Mouse (Mus musculus): Measurements from ENCODE around the gene Pibf1. TPM values are rescaled to one million over a fixed set of nuclear protein-coding genes. Genes with fewer than 3 reads are reported as not detected.

Gene Pibf1
- polyA plus RNA-seq, 2 experiments, result 2.8 to 5.6 TPM

- DNase-seq (ENCODE audit: low read depth in 3 of 3, low spot score in 3 of 3) (no peak), ATAC-seq (ENCODE audit: insufficient read depth) (no peak)
- H3K4me2 ChIP-seq (ENCODE audit: low read depth), result no peak overlapping the region
- 87% methylated on average over 4 of the region's 4 CpGs for WGBS (ENCODE audit: insufficient replicate concordance)
- H3K9ac ChIP-seq (replicated peaks), result no peak overlapping the region
- no peaks in the 10 kb centered on the region for H3K4me1 ChIP-seq (replicated peaks; ENCODE audit: control insufficient read depth in 2 of 2, insufficient read depth in 2 of 2, low read length in 1 of 2)
- H3K9me3 ChIP-seq (ENCODE audit: control insufficient read depth, low read length), result no peaks in the 10 kb centered on the region
- no peak overlapping the region for H3K27ac ChIP-seq
- no peak for TF ChIP-seq EP300 (IDR thresholded peaks at IDR 0.05; ENCODE audit: low read depth)
- no peak for TF ChIP-seq CTCF (IDR thresholded peaks at IDR 0.05; ENCODE audit: low read depth)
- no peaks in the 10 kb centered on the region for H3K27me3 ChIP-seq (ENCODE audit: control insufficient read depth, insufficient read depth, low read length)
- no peaks in the 10 kb centered on the region for H3K36me3 ChIP-seq (replicated peaks; ENCODE audit: control insufficient read depth, insufficient read depth, low read depth)
- no peak overlapping the region for H3K4me3 ChIP-seq (ENCODE audit: insufficient read depth in 1 of 2, low read depth in 2 of 2, low read length in 2 of 2)
These were observed 126.7 kb downstream of the Pibf1 start for GRCm38 (mm10) chr14:99225929-99226328.

GRCm38 (mm10) chr14:99229071-99229780 is 130.0 kb downstream of the Pibf1 start:
- Histone ChIP-seq H3K4me3 (ENCODE audit: insufficient read depth in 1 of 2, low read depth in 2 of 2, low read length in 2 of 2) (no peak overlapping the region), H3K9me3 (ENCODE audit: control insufficient read depth, low read length) (no peaks in the 10 kb centered on the region), H3K27me3 (ENCODE audit: control insufficient read depth, insufficient read depth, low read length) (no peaks in the 10 kb centered on the region), H3K9ac (replicated peaks) (no peak overlapping the region), H3K4me2 (ENCODE audit: low read depth) (no peak overlapping the region), H3K27ac (no peak overlapping the region; the same call in 1 of the 2 replicates), H3K36me3 (replicated peaks; ENCODE audit: control insufficient read depth, insufficient read depth, low read depth) (no peaks in the 10 kb centered on the region), H3K4me1 (replicated peaks; ENCODE audit: control insufficient read depth in 2 of 2, insufficient read depth in 2 of 2, low read length in 1 of 2) (no peaks in the 10 kb centered on the region)
- ATAC-seq (ENCODE audit: insufficient read depth) (peak; percentile 66; the same call in 1 of the 2 replicates), DNase-seq (ENCODE audit: low read depth in 3 of 3, low spot score in 3 of 3) (no peak)
- WGBS (ENCODE audit: insufficient replicate concordance), result 63% methylated on average over 11 of the region's 11 CpGs
- TF ChIP-seq CTCF (IDR thresholded peaks at IDR 0.05; ENCODE audit: low read depth) (no peak), EP300 (IDR thresholded peaks at IDR 0.05; ENCODE audit: low read depth) (no peak)

GRCm38 (mm10) chr14:99233056-99233455 is 133.8 kb downstream of the Pibf1 start:
- Histone ChIP-seq H3K27ac (no peak overlapping the region), H3K27me3 (ENCODE audit: control insufficient read depth, insufficient read depth, low read length) (no peaks in the 10 kb centered on the region), H3K4me3 (ENCODE audit: insufficient read depth in 1 of 2, low read depth in 2 of 2, low read length in 2 of 2) (no peak overlapping the region), H3K36me3 (replicated peaks; ENCODE audit: control insufficient read depth, insufficient read depth, low read depth) (no peaks in the 10 kb centered on the region), H3K4me2 (ENCODE audit: low read depth) (no peak overlapping the region), H3K9me3 (ENCODE audit: control insufficient read depth, low read length) (no peaks in the 10 kb centered on the region), H3K4me1 (replicated peaks; ENCODE audit: control insufficient read depth in 2 of 2, insufficient read depth in 2 of 2, low read length in 1 of 2) (no peaks in the 10 kb centered on the region), H3K9ac (replicated peaks) (no peak overlapping the region)
- TF ChIP-seq EP300 (IDR thresholded peaks at IDR 0.05; ENCODE audit: low read depth), result no peak
- 74% methylated on average over 3 of the region's 3 CpGs for WGBS (ENCODE audit: insufficient replicate concordance)
- no peak for DNase-seq (ENCODE audit: low read depth in 3 of 3, low spot score in 3 of 3)
- ATAC-seq (ENCODE audit: insufficient read depth), result no peak

GRCm38 (mm10) chr14:99237115-99237514 is 137.9 kb downstream of the Pibf1 start:
- Histone ChIP-seq H3K27ac (no peak overlapping the region), H3K9ac (replicated peaks) (no peak overlapping the region), H3K4me2 (ENCODE audit: low read depth) (no peak overlapping the region), H3K27me3 (ENCODE audit: control insufficient read depth, insufficient read depth, low read length) (no peaks in the 10 kb centered on the region), H3K4me3 (ENCODE audit: insufficient read depth in 1 of 2, low read depth in 2 of 2, low read length in 2 of 2) (no peak overlapping the region), H3K9me3 (ENCODE audit: control insufficient read depth, low read length) (no peaks in the 10 kb centered on the region), H3K4me1 (replicated peaks; ENCODE audit: control insufficient read depth in 2 of 2, insufficient read depth in 2 of 2, low read length in 1 of 2) (no peaks in the 10 kb centered on the region), H3K36me3 (replicated peaks; ENCODE audit: control insufficient read depth, insufficient read depth, low read depth) (no peaks in the 10 kb centered on the region)
- ATAC-seq (ENCODE audit: insufficient read depth), result no peak
- no peak for DNase-seq (ENCODE audit: low read depth in 3 of 3, low spot score in 3 of 3)
- WGBS (ENCODE audit: insufficient replicate concordance), result 68% methylated on average over 5 of the region's 5 CpGs
- TF ChIP-seq EP300 (IDR thresholded peaks at IDR 0.05; ENCODE audit: low read depth) (no peak), CTCF (IDR thresholded peaks at IDR 0.05; ENCODE audit: low read depth) (no peak)

GRCm38 (mm10) chr14:99240563-99240962 is 141.3 kb downstream of the Pibf1 start:
- WGBS (ENCODE audit: insufficient replicate concordance), result 72% methylated on average over 11 of the region's 11 CpGs
- Histone ChIP-seq H3K4me1 (replicated peaks; ENCODE audit: control insufficient read depth in 2 of 2, insufficient read depth in 2 of 2, low read length in 1 of 2) (no peaks in the 10 kb centered on the region), H3K36me3 (replicated peaks; ENCODE audit: control insufficient read depth, insufficient read depth, low read depth) (no peaks in the 10 kb centered on the region), H3K9me3 (ENCODE audit: control insufficient read depth, low read length) (no peaks in the 10 kb centered on the region), H3K27me3 (ENCODE audit: control insufficient read depth, insufficient read depth, low read length) (no peaks in the 10 kb centered on the region), H3K4me2 (ENCODE audit: low read depth) (no peak overlapping the region), H3K27ac (no peak overlapping the region), H3K4me3 (ENCODE audit: insufficient read depth in 1 of 2, low read depth in 2 of 2, low read length in 2 of 2) (no peak overlapping the region), H3K9ac (replicated peaks) (no peak overlapping the region)
- no peak for ATAC-seq (ENCODE audit: insufficient read depth)
- TF ChIP-seq CTCF (IDR thresholded peaks at IDR 0.05; ENCODE audit: low read depth) (no peak), EP300 (IDR thresholded peaks at IDR 0.05; ENCODE audit: low read depth) (no peak)
- no peak for DNase-seq (ENCODE audit: low read depth in 3 of 3, low spot score in 3 of 3)
